Mouse (Mus musculus): ENCODE results near the gene Ppil4.

Ppil4 gene

DNA sequence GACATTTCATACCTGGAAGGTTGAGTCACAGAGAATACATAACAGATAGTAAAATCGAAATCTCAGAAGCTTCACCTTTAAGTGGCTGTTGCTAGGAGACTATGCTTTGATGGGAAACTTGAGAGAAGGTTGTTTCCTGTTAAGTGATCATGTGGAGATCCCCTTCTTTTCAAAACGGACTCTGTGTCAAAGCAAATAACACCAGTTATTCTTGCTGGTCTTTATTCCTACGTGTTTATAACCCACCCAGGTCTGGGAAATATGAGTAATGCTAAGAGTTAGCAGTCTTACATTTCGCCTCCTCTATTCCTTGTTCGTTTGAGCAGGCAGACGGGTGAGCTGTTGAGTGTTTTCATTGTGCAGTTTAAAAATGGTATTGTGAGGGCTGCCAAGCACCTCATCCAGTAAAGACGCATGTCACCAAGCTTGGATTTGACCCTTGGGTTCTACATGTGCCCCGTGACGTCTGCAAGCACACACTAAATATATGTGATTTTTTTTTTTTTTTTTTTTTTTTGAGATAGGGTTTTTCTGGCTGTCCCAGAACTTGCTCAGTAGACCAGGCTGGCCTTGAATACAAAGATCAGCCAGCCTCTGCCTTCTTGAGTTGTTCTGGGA is 32.1 kb downstream of the Ppil4 start:
- no peak for DNase-seq (ENCODE audit: low read depth, low spot score)

GRCm38 (mm10) chr10:7825281-7825665 is 32.6 kb downstream of the Ppil4 start:
- no peak for DNase-seq (ENCODE audit: low read depth, low spot score)

GRCm38 (mm10) chr10:7826106-7826505 is 33.4 kb downstream of the Ppil4 start:
- DNase-seq (ENCODE audit: low read depth, low spot score): no peak

GRCm38 (mm10) chr10:7832171-7832676 is 39.5 kb downstream of the Ppil4 start, which contains the start of gene Zc3h12d:
Gene Zc3h12d, plus strand, starts transcription at chr10:7832470.
- peak; percentile 15 for DNase-seq (ENCODE audit: low read depth, low spot score)

- no peak for DNase-seq (ENCODE audit: low read depth, low spot score)
Measured at GRCm38 (mm10) chr10:7833377-7834165, 40.9 kb downstream of the Ppil4 start.

- no peak for DNase-seq (ENCODE audit: low read depth, low spot score)
Measured at GRCm38 (mm10) chr10:7834671-7835225, 42.1 kb downstream of the Ppil4 start.

GRCm38 (mm10) chr10:7836902-7837301 is 44.2 kb downstream of the Ppil4 start:
- no peak for DNase-seq (ENCODE audit: low read depth, low spot score)

GRCm38 (mm10) chr10:7837446-7837845 is 44.8 kb downstream of the Ppil4 start:
- no peak for DNase-seq (ENCODE audit: low read depth, low spot score)

GRCm38 (mm10) chr10:7838036-7838435 is 45.3 kb downstream of the Ppil4 start:
- DNase-seq (ENCODE audit: low read depth, low spot score): no peak

DNA sequence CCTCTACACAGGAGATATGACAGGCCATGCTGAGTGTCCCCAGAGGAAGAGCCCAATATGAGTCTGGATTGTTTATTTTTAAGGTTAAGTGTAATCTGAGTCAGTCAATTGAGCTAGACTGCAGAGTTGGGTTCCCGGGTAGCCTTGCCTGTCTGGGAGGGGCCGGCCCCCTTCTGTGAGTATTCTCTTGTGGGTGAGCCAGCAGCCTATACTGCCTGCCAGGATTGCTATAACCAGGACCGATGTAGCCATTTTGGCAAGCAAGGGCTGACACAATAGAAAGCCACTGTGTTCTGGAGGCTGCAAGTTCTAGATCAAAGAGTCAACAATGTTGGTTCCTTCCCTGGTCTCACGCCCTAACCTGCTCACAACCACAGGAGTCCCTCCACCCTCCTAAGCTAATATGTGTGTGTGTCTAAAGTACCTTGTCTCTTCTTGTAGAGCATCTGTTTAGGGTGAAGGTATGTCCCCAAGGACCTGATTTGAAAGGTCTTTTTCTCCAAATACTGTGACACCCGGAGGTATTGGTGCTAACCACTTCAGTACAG is 46.3 kb downstream of the Ppil4 start:
- no peak for DNase-seq (ENCODE audit: low read depth, low spot score)

DNA sequence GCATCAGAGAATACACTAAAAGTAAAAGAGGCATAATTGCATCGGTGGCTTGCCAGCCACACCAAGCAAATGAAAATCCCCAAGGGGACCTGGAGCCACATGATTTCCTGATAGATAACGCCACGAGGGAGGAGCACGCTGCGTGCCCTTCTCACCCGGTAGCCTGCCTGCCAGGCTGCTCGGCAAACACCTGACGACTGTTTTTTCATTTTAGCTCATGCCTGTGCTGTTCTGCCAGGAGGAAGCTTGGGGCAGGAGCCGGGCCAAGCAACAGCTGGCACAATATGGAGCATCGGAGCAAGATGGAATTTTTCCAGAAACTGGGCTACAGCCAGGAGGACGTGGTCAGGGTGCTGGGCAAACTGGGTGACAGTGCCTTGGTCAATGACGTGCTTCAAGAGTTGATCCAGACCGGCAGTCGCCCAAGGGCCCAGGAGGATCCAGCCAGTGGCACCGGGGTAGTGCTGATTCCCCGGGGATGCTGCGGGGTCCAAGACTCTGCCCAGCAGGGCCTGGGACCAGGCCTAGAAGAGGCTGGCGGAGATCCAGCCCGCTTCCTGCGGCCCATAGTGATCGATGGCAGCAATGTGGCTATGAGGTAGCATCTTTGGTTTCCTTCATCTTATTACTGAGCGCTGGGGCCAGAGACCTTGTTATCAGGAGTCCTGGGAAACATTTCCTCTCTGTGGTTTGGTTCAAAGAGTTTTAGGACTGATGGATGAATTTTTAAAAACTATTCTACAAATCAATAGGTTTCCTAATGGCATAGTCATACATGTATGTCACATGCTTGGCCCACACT is 47.1 kb downstream of the Ppil4 start:
- DNase-seq (ENCODE audit: low read depth, low spot score): no peak

- no peak for DNase-seq (ENCODE audit: low read depth, low spot score)
Measured at GRCm38 (mm10) chr10:7840353-7840733, 47.7 kb downstream of the Ppil4 start.

DNA sequence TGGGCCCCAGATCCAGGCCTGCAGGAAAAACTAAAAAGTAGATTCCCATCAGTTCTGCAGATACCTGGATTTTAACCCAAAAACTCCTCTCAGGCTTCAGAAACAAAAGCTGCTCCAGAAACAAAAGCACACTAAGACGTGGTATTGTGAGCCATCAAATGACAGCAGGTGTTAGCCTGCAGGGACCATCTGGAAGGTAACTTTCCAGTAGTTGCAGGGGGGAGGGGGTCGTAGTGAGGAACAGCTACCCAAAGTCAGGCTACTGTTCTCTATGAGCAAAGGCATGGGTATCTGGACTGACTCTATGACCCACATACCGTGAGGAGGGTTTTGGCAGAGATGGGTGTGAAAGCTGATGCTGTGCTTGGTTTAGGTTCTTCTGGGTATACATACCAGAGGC is 48.1 kb downstream of the Ppil4 start:
- DNase-seq (ENCODE audit: low read depth, low spot score): no peak

DNA sequence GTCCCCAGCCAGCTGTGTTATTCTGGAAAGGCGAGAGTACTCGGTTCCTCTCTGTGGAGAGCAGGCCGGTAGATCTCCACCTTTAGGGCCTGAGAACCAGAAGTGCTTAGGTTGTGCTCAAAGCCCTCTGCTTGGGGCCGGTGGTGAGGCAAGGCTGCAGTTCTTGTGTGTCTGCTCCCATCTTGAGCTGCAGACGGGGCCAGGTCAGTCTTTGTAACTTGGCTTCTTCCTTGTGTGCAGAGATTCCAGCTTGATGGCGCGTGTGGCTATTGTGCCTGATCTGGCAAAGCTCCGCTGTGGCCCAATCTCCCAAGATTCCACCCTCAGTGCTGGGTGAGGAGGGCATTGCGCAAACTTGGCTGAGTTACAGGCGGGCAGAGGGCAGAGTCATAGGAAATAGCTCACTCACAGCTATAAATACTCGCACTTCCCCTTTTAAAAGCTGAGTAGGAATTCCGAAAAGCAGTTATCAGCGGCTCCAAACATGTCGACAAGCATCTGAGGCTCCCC is 48.9 kb downstream of the Ppil4 start:
- DNase-seq (ENCODE audit: low read depth, low spot score): no peak

DNA sequence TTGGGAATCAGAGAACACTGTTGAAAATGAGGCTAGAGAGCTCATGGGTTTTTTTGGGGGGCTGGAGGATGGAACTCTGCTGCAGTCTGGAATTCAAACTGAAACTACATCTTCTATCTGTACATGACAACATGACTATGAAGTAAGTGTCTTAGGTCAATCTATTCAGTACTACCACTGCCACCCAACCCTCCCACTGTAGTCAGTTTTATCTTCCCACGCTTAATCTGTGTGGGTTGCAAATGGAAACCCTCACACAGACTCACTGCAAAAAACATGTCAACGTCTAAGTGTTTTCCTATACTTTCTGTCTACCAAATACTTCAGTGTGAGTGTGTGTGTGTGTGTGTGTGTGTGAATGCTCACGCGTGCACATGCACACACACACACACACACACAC is 50.5 kb downstream of the Ppil4 start:
- DNase-seq (ENCODE audit: low read depth, low spot score): no peak

DNA sequence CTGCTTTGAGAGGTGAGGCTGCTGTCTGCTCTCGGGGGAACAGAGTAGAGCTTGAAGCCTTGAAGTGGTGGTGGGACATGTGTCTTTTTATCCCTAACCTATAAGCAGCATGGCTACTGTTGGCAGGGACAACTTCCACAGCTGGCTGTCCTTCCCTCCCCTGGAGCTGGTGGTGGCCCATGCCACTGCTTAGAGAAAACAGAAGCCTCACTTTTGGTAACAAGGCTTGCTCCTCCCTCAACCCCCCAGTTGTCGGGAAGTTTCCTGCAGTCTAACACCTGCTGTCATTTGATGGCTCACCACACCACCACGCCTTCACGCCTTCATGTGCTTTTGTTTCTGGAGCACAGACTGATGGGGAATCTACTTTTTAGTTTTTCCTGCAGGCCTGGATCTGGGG is 51.5 kb downstream of the Ppil4 start:
- DNase-seq (ENCODE audit: low read depth, low spot score): no peak

- DNase-seq (ENCODE audit: low read depth, low spot score): no peak
Measured at GRCm38 (mm10) chr10:7845136-7845535, 52.4 kb downstream of the Ppil4 start.

DNA sequence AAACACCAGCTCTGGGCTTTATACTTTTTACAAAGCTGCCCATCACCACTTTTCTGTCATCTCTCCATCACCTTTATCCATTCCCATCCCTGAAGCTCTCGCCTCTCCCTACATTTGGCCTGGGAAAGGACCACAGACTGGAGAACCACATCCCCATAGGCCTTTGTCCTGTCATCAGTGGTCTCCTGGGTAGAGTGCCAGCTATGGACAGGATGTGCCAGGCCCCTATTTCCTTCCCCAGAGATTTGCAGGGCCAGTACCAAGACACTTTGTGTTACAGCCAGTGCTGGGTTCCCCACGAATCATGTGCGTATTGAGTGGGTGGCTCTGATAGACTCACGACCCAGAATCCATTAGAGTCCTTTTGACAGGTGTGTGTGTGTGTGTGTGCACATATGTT is 53.3 kb downstream of the Ppil4 start:
- DNase-seq (ENCODE audit: low read depth, low spot score): no peak

- DNase-seq (ENCODE audit: low read depth, low spot score): no peak
Measured at GRCm38 (mm10) chr10:7847166-7847605, 54.5 kb downstream of the Ppil4 start.

- DNase-seq (ENCODE audit: low read depth, low spot score): no peak
Measured at GRCm38 (mm10) chr10:7851891-7852290, 59.2 kb downstream of the Ppil4 start.

DNA sequence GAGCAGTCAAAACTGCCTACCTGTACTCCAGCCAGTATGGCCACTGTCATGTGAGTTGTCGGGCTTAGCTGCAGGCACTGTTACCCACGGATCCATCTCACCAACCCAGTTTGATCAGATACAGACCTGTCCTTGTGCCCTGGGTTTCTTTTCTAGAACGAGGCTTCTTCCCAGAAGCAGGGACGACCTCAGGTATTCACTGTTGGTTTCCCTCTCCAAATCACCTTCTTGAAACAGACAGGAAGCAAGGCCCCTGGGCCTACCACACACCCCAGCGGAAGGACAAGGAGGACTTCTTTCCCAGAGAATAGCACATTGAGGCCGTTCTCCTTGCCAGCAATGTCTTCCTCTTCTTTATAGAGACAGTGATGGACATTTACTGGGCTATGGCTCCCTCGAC is 67.8 kb downstream of the Ppil4 start:
- DNase-seq (ENCODE audit: low read depth, low spot score): no peak

All from mesoderm, embryonic 11.5 days (tissue).